Mouse (Mus musculus) left cerebral cortex, adult 9 months (tissue): ENCODE measurements around the gene Rsl1d1.
A peak's percentile ranks its signal among the peaks of the same experiment; 100 is the strongest.
"Not testable (repeated sequence)": the region's sequence is repeated elsewhere in the genome, so short reads cannot be mapped to it uniquely, and the experiment has no call there.

Experiments used
- DNase-seq, 2 experiments: peaks; one replicate each; pipeline ENCODE4 v3.0.0; 2022; ENCODE audit warnings: low spot score in 2 of 2

The Rsl1d1 gene

GRCm38 (mm10) chr16:11157721-11158120 is 45.4 kb downstream of the Rsl1d1 start:
- not testable (repeated sequence) for DNase-seq

- DNase-seq = no peak
Observed at GRCm38 (mm10) chr16:11154500-11154899, 48.6 kb downstream of the Rsl1d1 start.

GRCm38 (mm10) chr16:11143706-11144483 is 59.2 kb downstream of the Rsl1d1 start:
- peak; percentile 97 to 100 for DNase-seq
